Mouse (Mus musculus) megakaryocyte-erythroid progenitor cell, adult 5 weeks (primary cell): Measurements from ENCODE around the gene Gm10645. TPM values are rescaled to one million over a fixed set of nuclear protein-coding genes. Genes with fewer than 3 reads are reported as not detected.

Experiments
- polyA plus RNA-seq: library from polyadenylated mRNA; stranded (reverse); fragments of >175 nt; gene quantifications from 2 replicates; pipeline ENCODE4 v1.2.3, GENCODE M21; 2012

Gene Gm10645
- 0.14 and 0.57 TPM in 2 replicates for polyA plus RNA-seq

GRCm38 (mm10) chr8:83165931-83166867, at the start of gene Gm10645:
Gene Gm10645 (minus strand): TSS chr8:83166170.

DNA sequence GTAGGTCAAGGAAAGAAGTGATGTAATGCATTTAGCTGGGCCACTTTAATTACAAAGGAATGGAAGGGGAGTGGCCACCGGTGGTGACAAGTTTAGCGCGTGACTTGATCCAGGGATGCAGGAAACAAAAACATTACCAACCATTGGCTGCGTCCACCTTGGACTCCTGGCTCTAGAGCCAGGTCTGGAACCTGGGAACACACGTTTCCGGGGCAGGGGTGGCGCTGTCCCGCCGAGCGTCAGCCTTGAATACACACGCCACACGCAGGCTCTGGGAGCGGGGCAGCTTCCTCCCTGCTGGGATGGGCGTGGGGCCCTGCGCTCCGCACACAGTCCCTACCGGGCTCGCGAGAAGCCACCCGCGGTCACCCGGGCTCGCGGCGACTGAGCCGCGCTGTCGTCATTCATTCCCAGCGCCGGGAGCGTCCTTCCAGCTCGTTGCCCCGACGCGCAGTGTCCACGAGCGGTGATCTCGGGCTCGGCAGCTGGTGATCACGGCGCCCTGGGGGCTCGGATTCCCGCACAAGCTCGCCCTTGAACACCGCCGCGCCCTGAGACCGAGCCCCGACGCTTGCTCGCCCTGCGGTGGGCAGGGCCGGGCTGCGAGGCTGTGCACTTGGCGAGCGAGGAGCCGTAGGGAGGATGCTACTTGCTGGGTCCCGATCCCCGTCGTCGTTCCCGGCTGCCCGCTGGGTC, 587 bp downstream of the Gm10645 start, which contains the start of gene Tbc1d9:
Gene Tbc1d9, plus strand, starts transcription at position 118 of the 696 bp plus-strand sequence.

Other genes with a start within 250 kb of the Gm10645 start
- gene Tbc1d9, start 818 bp downstream of the Gm10645 start, polyA plus RNA-seq: 1.6 and 2.1 TPM in 2 replicates
- not detected in 2 replicates for gene Ucp1, start 124.2 kb upstream of the Gm10645 start, polyA plus RNA-seq
- 0.16 and 0.36 TPM in 2 replicates for gene Elmod2, start 166.3 kb upstream of the Gm10645 start, polyA plus RNA-seq
- gene Mgat4d, start 182.3 kb upstream of the Gm10645 start, polyA plus RNA-seq: not detected in 2 replicates
- 0.06 TPM in 1 of 2 replicates, not detected in the other for gene Clgn, start 223.7 kb upstream of the Gm10645 start, polyA plus RNA-seq